Mouse (Mus musculus): ENCODE measurements around the gene Cmtm8. TPM values are rescaled to one million over a fixed set of nuclear protein-coding genes. Genes with fewer than 3 reads are reported as not detected.

Cmtm8 gene
- polyA plus RNA-seq, 1 experiment = not detected

GRCm38 (mm10) chr9:114768066-114768465 is 75.9 kb downstream of the Cmtm8 start:
- no peak overlapping the region for H3ac ChIP-seq (ENCODE audit: control insufficient read depth, insufficient read length)
- H3K27me3 ChIP-seq (ENCODE audit: control insufficient read depth, insufficient read depth, insufficient read length) = no peaks in the 10 kb centered on the region
- TF ChIP-seq TCF12 (IDR thresholded peaks at IDR 0.05; ENCODE audit: insufficient read depth, poor library complexity, severe bottlenecking) (no peak), TCF3 (IDR thresholded peaks at IDR 0.05; ENCODE audit: insufficient read length, low read depth) (no peak), REST (IDR thresholded peaks at IDR 0.05; ENCODE audit: insufficient read depth, insufficient read length) (no peak)
- no peaks in the 10 kb centered on the region for H3K79me2 ChIP-seq (ENCODE audit: control insufficient read depth, insufficient read depth)
- H3K36me3 ChIP-seq (ENCODE audit: control insufficient read depth, insufficient read depth) = no peaks in the 10 kb centered on the region
- H3K4me3 ChIP-seq = no peak overlapping the region
- H3K4me2 ChIP-seq (ENCODE audit: low read depth) = no peak overlapping the region

- Histone ChIP-seq H3K79me2 (ENCODE audit: control insufficient read depth, insufficient read depth) (no peaks in the 10 kb centered on the region), H3K4me2 (ENCODE audit: low read depth) (no peak overlapping the region), H3K27me3 (ENCODE audit: control insufficient read depth, insufficient read depth, insufficient read length) (no peaks in the 10 kb centered on the region), H3ac (ENCODE audit: control insufficient read depth, insufficient read length) (no peak overlapping the region), H3K4me3 (no peak overlapping the region), H3K36me3 (ENCODE audit: control insufficient read depth, insufficient read depth) (no peaks in the 10 kb centered on the region)
- TF ChIP-seq TCF12 (IDR thresholded peaks at IDR 0.05; ENCODE audit: insufficient read depth, poor library complexity, severe bottlenecking) = no peak
- TF ChIP-seq TCF3 (IDR thresholded peaks at IDR 0.05; ENCODE audit: insufficient read length, low read depth) = no peak
- no peak for TF ChIP-seq POLR2AphosphoS2 (IDR thresholded peaks at IDR 0.05; ENCODE audit: insufficient read length, low read depth)
- TF ChIP-seq REST (IDR thresholded peaks at IDR 0.05; ENCODE audit: insufficient read depth, insufficient read length) = no peak
- no peak for TF ChIP-seq E2F4 (IDR thresholded peaks at IDR 0.05; ENCODE audit: insufficient read depth)
- no peak for TF ChIP-seq USF1 (IDR thresholded peaks at IDR 0.05; ENCODE audit: low read depth)
- TF ChIP-seq CEBPB (IDR thresholded peaks at IDR 0.05; ENCODE audit: insufficient read depth, poor library complexity, severe bottlenecking) = no peak
- no peak for TF ChIP-seq MAX (IDR thresholded peaks at IDR 0.05; ENCODE audit: low read depth)
- TF ChIP-seq MYOG (IDR thresholded peaks at IDR 0.05; ENCODE audit: control insufficient read depth in 1 of 3, insufficient read depth in 1 of 3, insufficient read length in 2 of 3, low read depth in 2 of 3) = no peak
- TF ChIP-seq MYOD1 (IDR thresholded peaks at IDR 0.05; ENCODE audit: control insufficient read depth in 1 of 3, insufficient read length in 2 of 3, low read depth in 2 of 3) = no peak
Observed at GRCm38 (mm10) chr9:114767507-114767906, 76.4 kb downstream of the Cmtm8 start.

GRCm38 (mm10) chr9:114767030-114767429 is 76.9 kb downstream of the Cmtm8 start:
- Histone ChIP-seq H3K79me2 (ENCODE audit: control insufficient read depth, insufficient read depth) (no peaks in the 10 kb centered on the region), H3K36me3 (ENCODE audit: control insufficient read depth, insufficient read depth) (no peaks in the 10 kb centered on the region), H3ac (ENCODE audit: control insufficient read depth, insufficient read length) (no peak overlapping the region), H3K4me3 (no peak overlapping the region), H3K4me2 (ENCODE audit: low read depth) (no peak overlapping the region), H3K27me3 (ENCODE audit: control insufficient read depth, insufficient read depth, insufficient read length) (no peaks in the 10 kb centered on the region)
- TF ChIP-seq TCF12 (IDR thresholded peaks at IDR 0.05; ENCODE audit: insufficient read depth, poor library complexity, severe bottlenecking) (no peak), MYOD1 (IDR thresholded peaks at IDR 0.05; ENCODE audit: control insufficient read depth in 1 of 3, insufficient read length in 2 of 3, low read depth in 2 of 3) (no peak), MAX (IDR thresholded peaks at IDR 0.05; ENCODE audit: low read depth) (no peak), POLR2AphosphoS2 (IDR thresholded peaks at IDR 0.05; ENCODE audit: insufficient read length, low read depth) (no peak), USF1 (IDR thresholded peaks at IDR 0.05; ENCODE audit: low read depth) (no peak), MYOG (IDR thresholded peaks at IDR 0.05; ENCODE audit: control insufficient read depth in 1 of 3, insufficient read depth in 1 of 3, insufficient read length in 2 of 3, low read depth in 2 of 3) (no peak)

GRCm38 (mm10) chr9:114763341-114763740 is 80.6 kb downstream of the Cmtm8 start:
- Histone ChIP-seq H3K79me2 (ENCODE audit: control insufficient read depth, insufficient read depth) (no peaks in the 10 kb centered on the region), H3ac (ENCODE audit: control insufficient read depth, insufficient read length) (no peak overlapping the region), H3K27me3 (ENCODE audit: control insufficient read depth, insufficient read depth, insufficient read length) (no peaks in the 10 kb centered on the region), H3K36me3 (ENCODE audit: control insufficient read depth, insufficient read depth) (no peaks in the 10 kb centered on the region), H3K4me2 (ENCODE audit: low read depth) (no peak overlapping the region), H3K4me3 (no peak overlapping the region)
- TF ChIP-seq MYOD1 (IDR thresholded peaks at IDR 0.05; ENCODE audit: control insufficient read depth in 1 of 3, insufficient read length in 2 of 3, low read depth in 2 of 3) (no peak), CEBPB (IDR thresholded peaks at IDR 0.05; ENCODE audit: insufficient read depth, poor library complexity, severe bottlenecking) (no peak), REST (IDR thresholded peaks at IDR 0.05; ENCODE audit: insufficient read depth, insufficient read length) (no peak), E2F4 (IDR thresholded peaks at IDR 0.05; ENCODE audit: insufficient read depth) (no peak), POLR2AphosphoS2 (IDR thresholded peaks at IDR 0.05; ENCODE audit: insufficient read length, low read depth) (no peak), MYOG (IDR thresholded peaks at IDR 0.05; ENCODE audit: control insufficient read depth in 1 of 3, insufficient read depth in 1 of 3, insufficient read length in 2 of 3, low read depth in 2 of 3) (no peak), TCF3 (IDR thresholded peaks at IDR 0.05; ENCODE audit: insufficient read length, low read depth) (no peak), TCF12 (IDR thresholded peaks at IDR 0.05; ENCODE audit: insufficient read depth, poor library complexity, severe bottlenecking) (no peak), USF1 (IDR thresholded peaks at IDR 0.05; ENCODE audit: low read depth) (no peak), SRF (IDR thresholded peaks at IDR 0.05; ENCODE audit: control insufficient read depth, insufficient read length, low read depth) (no peak), MAX (IDR thresholded peaks at IDR 0.05; ENCODE audit: low read depth) (no peak), POLR2A (IDR thresholded peaks at IDR 0.05; ENCODE audit: insufficient read length, low read depth) (no peak)

- Histone ChIP-seq H3K4me2 (ENCODE audit: low read depth) (no peak overlapping the region), H3K27me3 (ENCODE audit: control insufficient read depth, insufficient read depth, insufficient read length) (no peaks in the 10 kb centered on the region), H3K36me3 (ENCODE audit: control insufficient read depth, insufficient read depth) (no peaks in the 10 kb centered on the region), H3K4me3 (no peak overlapping the region), H3ac (ENCODE audit: control insufficient read depth, insufficient read length) (no peak overlapping the region), H3K79me2 (ENCODE audit: control insufficient read depth, insufficient read depth) (no peaks in the 10 kb centered on the region)
- TF ChIP-seq MYOG (IDR thresholded peaks at IDR 0.05; ENCODE audit: control insufficient read depth in 1 of 3, insufficient read depth in 1 of 3, insufficient read length in 2 of 3, low read depth in 2 of 3) (no peak), SRF (IDR thresholded peaks at IDR 0.05; ENCODE audit: control insufficient read depth, insufficient read length, low read depth) (no peak), POLR2AphosphoS2 (IDR thresholded peaks at IDR 0.05; ENCODE audit: insufficient read length, low read depth) (no peak), MAX (IDR thresholded peaks at IDR 0.05; ENCODE audit: low read depth) (no peak), MYOD1 (IDR thresholded peaks at IDR 0.05; ENCODE audit: control insufficient read depth in 1 of 3, insufficient read length in 2 of 3, low read depth in 2 of 3) (no peak), CEBPB (IDR thresholded peaks at IDR 0.05; ENCODE audit: insufficient read depth, poor library complexity, severe bottlenecking) (no peak), POLR2A (IDR thresholded peaks at IDR 0.05; ENCODE audit: insufficient read length, low read depth) (no peak), REST (IDR thresholded peaks at IDR 0.05; ENCODE audit: insufficient read depth, insufficient read length) (no peak), TCF3 (IDR thresholded peaks at IDR 0.05; ENCODE audit: insufficient read length, low read depth) (no peak), USF1 (IDR thresholded peaks at IDR 0.05; ENCODE audit: low read depth) (no peak), E2F4 (IDR thresholded peaks at IDR 0.05; ENCODE audit: insufficient read depth) (no peak), TCF12 (IDR thresholded peaks at IDR 0.05; ENCODE audit: insufficient read depth, poor library complexity, severe bottlenecking) (no peak)
Observed at GRCm38 (mm10) chr9:114761848-114762247, 82.1 kb downstream of the Cmtm8 start.
